Mouse (Mus musculus) forebrain, embryonic 15.5 days (tissue): Measurements from ENCODE around the gene Adm. TPM values are rescaled to one million over a fixed set of nuclear protein-coding genes. Genes with fewer than 3 reads are reported as not detected.
A peak's percentile ranks its signal among the peaks of the same experiment; 100 is the strongest.
"Not testable (repeated sequence)": the region's sequence is repeated elsewhere in the genome, so short reads cannot be mapped to it uniquely, and the experiment has no call there.

ENCODE experiments used
- ATAC-seq: fragments of 200-750 bp; cut with Nextera tagmentation; replicated peaks from 2 replicates; pipeline ENCODE4 v1.8.0; 2017; ENCODE audit warnings: mild to moderate bottlenecking, moderate TSS enrichment, moderate library complexity
- H3K27ac ChIP-seq: fragments of 300-500 bp; sonication (generic); replicated peaks from 2 replicates; pipeline ENCODE4 v1.5.1; 2015; ENCODE audit warnings: mild to moderate bottlenecking, inconsistent platforms
- H3K27me3 ChIP-seq: fragments of 300-500 bp; sonication (generic); 2 replicates; pipeline ENCODE4 v1.6.1; 2015; ENCODE audit warnings: inconsistent platforms
- H3K36me3 ChIP-seq: fragments of 300-500 bp; sonication (generic); 2 replicates; pipeline ENCODE4 v1.6.1; 2015; ENCODE audit warnings: mild to moderate bottlenecking, inconsistent platforms
- H3K4me1 ChIP-seq: fragments of 300-500 bp; sonication (generic); 2 replicates; pipeline ENCODE4 v1.6.1; 2015; ENCODE audit warnings: inconsistent platforms
- H3K4me2 ChIP-seq: fragments of 300-500 bp; sonication (generic); replicated peaks from 2 replicates; pipeline ENCODE4 v1.6.1; 2015; ENCODE audit warnings: mild to moderate bottlenecking, inconsistent platforms
- H3K4me3 ChIP-seq: fragments of 300-500 bp; sonication (generic); 2 replicates; pipeline ENCODE4 v1.5.1; 2015; ENCODE audit warnings: mild to moderate bottlenecking, inconsistent platforms
- H3K9ac ChIP-seq: fragments of 300-500 bp; sonication (generic); replicated peaks from 2 replicates; pipeline ENCODE4 v1.6.1; 2015; ENCODE audit warnings: mild to moderate bottlenecking, inconsistent platforms
- H3K9me3 ChIP-seq: fragments of 300-500 bp; sonication (generic); 2 replicates; pipeline ENCODE4 v1.6.1; 2016; ENCODE audit warnings: inconsistent platforms
- WGBS: fragments of 180-500 bp; shearing (Covaris S2); methylation state at CpG from one replicate; pipeline ENCODE4 v1.1.7; 2015; ENCODE audit warnings: mixed read lengths; 5-methylcytosine and 5-hydroxymethylcytosine counted together
- polyA plus RNA-seq: library from polyadenylated mRNA; unstranded; fragments of >200 nt; fragmentation: Nextera tagmentation; extraction: Ambion mirVana; gene quantifications from 2 replicates; pipeline ENCODE4 v1.2.1, GENCODE M21; 2015

The Adm gene
- polyA plus RNA-seq, result 3.7 and 5.3 TPM in 2 replicates

DNA sequence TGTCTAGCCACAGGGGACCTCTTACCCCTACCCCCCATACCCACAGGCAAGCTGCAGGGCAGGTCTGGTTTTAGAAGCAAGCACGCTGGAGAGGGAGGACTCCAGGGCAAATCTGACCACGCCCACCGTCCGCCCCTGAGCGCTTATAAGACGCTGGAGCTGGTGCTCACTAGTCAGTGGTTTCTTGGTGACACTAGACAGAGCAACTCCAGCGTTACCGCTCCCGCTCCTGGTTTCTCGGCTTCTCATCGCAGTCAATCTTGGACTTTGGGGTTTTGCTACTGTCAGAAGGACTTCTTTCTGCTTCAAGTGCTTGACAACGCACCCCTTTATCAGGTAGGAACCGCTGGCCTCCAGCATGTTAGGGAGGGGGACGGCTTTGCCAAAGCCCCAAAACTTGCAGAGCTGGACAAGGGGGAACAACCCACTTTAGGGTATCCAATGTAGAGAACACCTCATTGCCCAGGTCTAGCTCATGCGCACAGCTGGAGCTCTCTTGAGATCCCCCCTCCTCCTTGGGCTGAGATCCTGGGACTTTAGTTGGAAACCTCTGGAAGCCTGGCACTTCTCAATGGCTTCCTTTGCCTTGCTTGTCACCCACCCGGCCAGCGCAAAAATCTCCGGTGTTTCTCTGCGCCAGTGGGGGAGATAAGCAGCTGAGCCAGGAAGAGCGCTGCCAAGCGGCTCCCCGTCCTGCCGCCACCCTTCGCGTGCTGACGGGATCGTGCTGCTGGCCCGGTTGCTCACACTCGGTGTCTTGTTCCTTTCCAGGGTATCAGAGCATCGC lies at the start of gene Adm:
TSS of gene Adm (plus strand) at position 176 of the 787 bp plus-strand sequence.
- H3K27ac ChIP-seq, result no peak within 1 kb of the TSS
- ATAC-seq, result peak; percentile 23; the same call in 1 of the 2 replicates
- no peaks in the 10 kb centered on the region for H3K36me3 ChIP-seq
- H3K4me2 ChIP-seq, result peak within 1 kb of the TSS; percentile 68
- peak within 1 kb of the TSS; percentile 46; the same call in 1 of the 2 replicates for H3K9ac ChIP-seq
- H3K27me3 ChIP-seq, result peaks cover 58% of the 10 kb centered on the region
- peaks cover 38% of the 10 kb centered on the region for H3K4me1 ChIP-seq
- H3K4me3 ChIP-seq, result peak within 1 kb of the TSS; percentile 42
- whole genome bisulfite sequencing, result under 1% methylated on average over 30 of the region's 30 CpGs
- no peaks in the 10 kb centered on the region for H3K9me3 ChIP-seq

GRCm38 (mm10) chr7:110583705-110584104 lies 43.8 kb upstream of the Adm start:
- Histone ChIP-seq H3K9ac (no peak overlapping the region), H3K4me1 (no peaks in the 10 kb centered on the region; the same call in 1 of the 2 replicates), H3K4me3 (no peak overlapping the region), H3K4me2 (no peak overlapping the region), H3K27me3 (no peaks in the 10 kb centered on the region), H3K27ac (no peak overlapping the region), H3K36me3 (no peaks in the 10 kb centered on the region), H3K9me3 (no peaks in the 10 kb centered on the region)
- ATAC-seq, result no peak
- 97% methylated on average over 3 of the region's 3 CpGs for WGBS

GRCm38 (mm10) chr7:110584159-110584558 lies 43.3 kb upstream of the Adm start:
- H3K9me3 ChIP-seq, result no peaks in the 10 kb centered on the region
- H3K36me3 ChIP-seq, result no peaks in the 10 kb centered on the region
- H3K4me1 ChIP-seq, result no peaks in the 10 kb centered on the region; the same call in 1 of the 2 replicates
- no peak overlapping the region for H3K9ac ChIP-seq
- no peak overlapping the region for H3K4me3 ChIP-seq
- 88% methylated on average over 2 of the region's 2 CpGs for WGBS
- no peaks in the 10 kb centered on the region for H3K27me3 ChIP-seq
- no peak for ATAC-seq
- no peak overlapping the region for H3K4me2 ChIP-seq
- no peak overlapping the region for H3K27ac ChIP-seq

DNA sequence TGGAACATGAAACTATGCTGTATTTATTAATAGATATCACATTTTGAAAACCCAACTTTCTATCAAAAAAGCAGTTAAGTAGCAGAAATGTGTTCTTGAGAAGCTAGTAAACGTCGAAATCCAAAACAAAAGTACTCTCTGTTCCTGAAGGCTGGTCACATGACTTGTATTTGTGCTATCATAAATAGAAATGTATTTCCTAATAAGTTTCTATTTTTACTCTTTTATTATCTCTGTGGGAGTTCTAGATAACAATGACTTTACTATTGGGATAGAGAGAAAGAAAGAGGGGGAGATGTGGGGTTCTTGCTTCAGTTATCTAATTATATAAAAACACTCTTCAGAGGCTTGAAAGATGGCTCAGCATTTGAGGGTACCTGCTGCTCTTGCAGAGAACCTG lies 42.2 kb upstream of the Adm start:
- no peak overlapping the region for H3K27ac ChIP-seq
- ATAC-seq, result no peak
- H3K36me3 ChIP-seq, result no peaks in the 10 kb centered on the region
- H3K27me3 ChIP-seq, result no peaks in the 10 kb centered on the region
- no peaks in the 10 kb centered on the region; the same call in 1 of the 2 replicates for H3K4me1 ChIP-seq
- no peaks in the 10 kb centered on the region for H3K9me3 ChIP-seq
- no peak overlapping the region for H3K4me3 ChIP-seq
- no peak overlapping the region for H3K9ac ChIP-seq
- 74% methylated on average over 2 of the region's 2 CpGs for whole genome bisulfite sequencing
- H3K4me2 ChIP-seq, result no peak overlapping the region

DNA sequence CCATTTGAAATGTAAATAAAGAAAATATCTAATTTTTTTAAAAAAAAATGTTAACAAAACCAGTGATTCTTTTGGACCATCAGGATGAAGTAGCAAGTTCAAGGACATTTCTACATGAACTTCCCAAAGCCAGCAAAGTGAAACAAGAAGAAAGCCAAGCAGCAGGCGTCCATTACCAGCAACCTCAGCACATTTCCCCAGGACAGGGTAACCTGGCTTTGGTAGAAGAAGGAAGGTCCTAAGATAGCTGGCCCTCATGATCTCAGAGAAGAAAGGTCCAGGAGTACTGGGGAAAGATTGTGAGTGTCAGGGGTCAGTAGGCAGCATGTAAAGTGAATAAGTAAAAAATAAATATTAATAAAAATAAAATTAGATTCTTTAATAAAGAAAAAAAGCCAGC lies 39.7 kb upstream of the Adm start:
- Histone ChIP-seq H3K4me3 (no peak overlapping the region), H3K9ac (no peak overlapping the region)

GRCm38 (mm10) chr7:110593991-110594390 lies 33.5 kb upstream of the Adm start:
- not testable (repeated sequence) for H3K9ac ChIP-seq, H3K4me1 ChIP-seq, H3K4me2 ChIP-seq, H3K9me3 ChIP-seq, H3K4me3 ChIP-seq, H3K27me3 ChIP-seq, H3K27ac ChIP-seq, ATAC-seq, H3K36me3 ChIP-seq
- WGBS, result 94% methylated on average over 3 of the region's 3 CpGs

More for the DNA sequence above, 39.7 kb upstream of the Adm start:
- H3K4me1 ChIP-seq, result no peaks in the 10 kb centered on the region; the same call in 1 of the 2 replicates
- ATAC-seq, result no peak
- H3K4me2 ChIP-seq, result no peak overlapping the region
- H3K27ac ChIP-seq, result no peak overlapping the region
- 93% methylated on average over 1 of the region's 1 CpGs for WGBS
- no peaks in the 10 kb centered on the region for H3K9me3 ChIP-seq
- H3K27me3 ChIP-seq, result no peaks in the 10 kb centered on the region
- no peaks in the 10 kb centered on the region for H3K36me3 ChIP-seq

DNA sequence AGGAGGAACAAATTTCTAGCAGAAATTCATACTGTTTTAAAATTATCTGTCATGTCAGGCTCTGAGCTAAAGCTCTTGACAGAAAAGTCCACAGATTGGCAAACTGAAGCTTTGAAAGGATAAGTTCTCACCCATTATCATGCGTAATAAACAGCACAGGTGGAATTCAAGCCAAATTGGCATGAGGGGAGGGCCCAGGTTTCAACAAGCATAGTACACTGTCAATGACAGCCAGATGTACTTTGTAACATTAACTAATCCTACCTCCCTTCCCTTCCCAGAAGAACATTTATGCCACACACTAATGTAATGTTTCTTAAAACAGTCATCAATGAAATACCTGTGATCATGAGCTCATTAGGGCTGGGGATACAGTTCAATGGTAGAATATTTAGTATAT lies 30.3 kb upstream of the Adm start:
- no peak overlapping the region for H3K4me3 ChIP-seq
- no peak overlapping the region for H3K27ac ChIP-seq
- peaks cover 8% of the 10 kb centered on the region; the same call in 1 of the 2 replicates for H3K36me3 ChIP-seq
- no peaks in the 10 kb centered on the region; the same call in 1 of the 2 replicates for H3K9me3 ChIP-seq
- no peak for ATAC-seq
- 0 out of 2 replicates have a peak, but pooled peaks cover 3% of the 10 kb centered on the region for H3K4me1 ChIP-seq
- 84% methylated on average over 1 of the region's 1 CpGs for WGBS
- no peaks in the 10 kb centered on the region for H3K27me3 ChIP-seq
- H3K9ac ChIP-seq, result no peak overlapping the region
- H3K4me2 ChIP-seq, result no peak overlapping the region

- no peaks in the 10 kb centered on the region for H3K9me3 ChIP-seq
- 79% methylated on average over 4 of the region's 4 CpGs for WGBS
- no peak overlapping the region for H3K27ac ChIP-seq
- H3K9ac ChIP-seq, result no peak overlapping the region
- ATAC-seq, result no peak
- no peaks in the 10 kb centered on the region; the same call in 1 of the 2 replicates for H3K4me1 ChIP-seq
- no peak overlapping the region for H3K4me3 ChIP-seq
- H3K27me3 ChIP-seq, result no peaks in the 10 kb centered on the region
- no peak overlapping the region for H3K4me2 ChIP-seq
- no peaks in the 10 kb centered on the region for H3K36me3 ChIP-seq
These were observed 22.0 kb upstream of the Adm start for GRCm38 (mm10) chr7:110605476-110605875.

DNA sequence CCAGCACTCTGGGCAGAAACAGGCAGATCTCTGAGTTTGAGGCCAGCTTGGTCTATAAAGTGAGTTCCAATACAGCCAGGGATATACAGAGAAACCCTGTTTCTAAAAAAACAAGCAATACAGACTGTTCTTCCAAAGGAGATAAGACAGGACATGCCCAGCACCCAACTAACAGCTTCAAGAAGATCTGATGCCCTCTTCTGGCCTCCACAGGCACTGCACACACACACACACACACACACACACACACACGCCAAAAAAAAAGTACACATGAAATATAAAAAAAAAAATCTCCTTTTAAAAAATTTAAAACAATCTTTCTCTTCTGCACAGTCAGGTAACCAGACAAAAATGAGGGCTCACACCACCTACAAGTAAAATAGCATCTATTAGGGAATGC lies 20.6 kb upstream of the Adm start:
- Histone ChIP-seq H3K9me3 (no peaks in the 10 kb centered on the region), H3K4me1 (no peaks in the 10 kb centered on the region; the same call in 1 of the 2 replicates), H3K4me2 (no peak overlapping the region), H3K36me3 (no peaks in the 10 kb centered on the region), H3K4me3 (no peak overlapping the region), H3K9ac (no peak overlapping the region), H3K27me3 (no peaks in the 10 kb centered on the region), H3K27ac (no peak overlapping the region)
- ATAC-seq, result no peak
- WGBS, result 95% methylated on average over 1 of the region's 1 CpGs

DNA sequence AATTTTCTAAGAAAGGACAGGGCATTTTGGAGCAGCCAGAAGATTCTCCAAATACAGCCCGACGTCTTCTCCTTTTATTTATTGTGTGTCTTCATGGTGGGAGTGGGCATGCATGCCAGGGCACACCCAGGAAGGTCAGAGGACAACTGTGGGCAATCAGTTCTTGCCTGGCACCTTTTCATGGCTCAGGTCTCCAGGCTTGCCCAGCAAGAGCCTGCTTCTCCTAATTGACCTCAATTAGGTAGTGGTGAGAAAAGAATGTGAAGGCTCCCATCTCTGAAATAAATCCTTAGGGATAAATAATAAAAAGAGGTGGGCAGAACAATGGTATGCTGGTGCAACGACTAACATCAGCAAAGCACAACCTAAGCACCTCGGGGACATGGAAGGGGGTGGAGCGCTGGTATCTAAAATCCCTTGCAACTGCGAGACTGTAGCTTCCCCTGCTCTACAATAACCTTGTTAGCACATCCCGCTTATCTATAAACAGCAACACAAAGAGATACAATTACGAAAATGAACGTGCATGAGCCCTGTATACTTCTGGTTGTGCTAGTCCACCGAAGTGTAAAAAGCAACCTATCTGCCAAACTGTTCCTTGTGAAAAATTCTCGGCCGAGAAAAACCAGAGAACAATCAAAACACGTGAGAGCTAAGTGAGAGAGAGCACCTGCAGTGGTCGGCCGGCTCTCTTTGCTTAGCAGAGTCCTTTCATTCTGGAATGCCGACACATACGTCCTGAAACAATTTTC lies 13.9 kb upstream of the Adm start:
- 2% methylated on average over 17 of the region's 17 CpGs for WGBS
- Histone ChIP-seq H3K4me3 (peak overlapping the region; percentile 71), H3K27me3 (no peaks in the 10 kb centered on the region), H3K9ac (peak overlapping the region; percentile 91), H3K4me2 (peak overlapping the region; percentile 85), H3K36me3 (no peaks in the 10 kb centered on the region), H3K4me1 (peaks cover 20% of the 10 kb centered on the region), H3K27ac (peak overlapping the region; percentile 97), H3K9me3 (no peaks in the 10 kb centered on the region)
- peak; percentile 11; the same call in 1 of the 2 replicates for ATAC-seq

- peak; percentile 91 for ATAC-seq
- WGBS, result under 1% methylated on average over 115 of the region's 127 CpGs
- no peaks in the 10 kb centered on the region for H3K27me3 ChIP-seq
These were observed 13.1 kb upstream of the Adm start, which contains the start of gene Sbf2 for GRCm38 (mm10) chr7:110614133-110615063. Gene Sbf2, minus strand, starts transcription at chr7:110614922.

More at GRCm38 (mm10) chr7:110614133-110615063, 13.1 kb upstream of the Adm start, which contains the start of gene Sbf2:
- H3K27ac ChIP-seq, result peak within 1 kb of the TSS; percentile 97
- H3K4me2 ChIP-seq, result peak within 1 kb of the TSS; percentile 85
- no peaks in the 10 kb centered on the region for H3K36me3 ChIP-seq
- no peaks in the 10 kb centered on the region for H3K9me3 ChIP-seq
- H3K4me3 ChIP-seq, result peak within 1 kb of the TSS; percentile 71
- peaks cover 24% of the 10 kb centered on the region for H3K4me1 ChIP-seq
- peak within 1 kb of the TSS; percentile 91 for H3K9ac ChIP-seq
